Mouse (Mus musculus): ENCODE results near the gene Stk19. TPM values are rescaled to one million over a fixed set of nuclear protein-coding genes. Genes with fewer than 3 reads are reported as not detected.
"Not testable (repeated sequence)": the region's sequence is repeated elsewhere in the genome, so short reads cannot be mapped to it uniquely, and the experiment has no call there.

The Stk19 gene
- polyA plus RNA-seq, 1 experiment from 2014 or later = 43.1 TPM

DNA sequence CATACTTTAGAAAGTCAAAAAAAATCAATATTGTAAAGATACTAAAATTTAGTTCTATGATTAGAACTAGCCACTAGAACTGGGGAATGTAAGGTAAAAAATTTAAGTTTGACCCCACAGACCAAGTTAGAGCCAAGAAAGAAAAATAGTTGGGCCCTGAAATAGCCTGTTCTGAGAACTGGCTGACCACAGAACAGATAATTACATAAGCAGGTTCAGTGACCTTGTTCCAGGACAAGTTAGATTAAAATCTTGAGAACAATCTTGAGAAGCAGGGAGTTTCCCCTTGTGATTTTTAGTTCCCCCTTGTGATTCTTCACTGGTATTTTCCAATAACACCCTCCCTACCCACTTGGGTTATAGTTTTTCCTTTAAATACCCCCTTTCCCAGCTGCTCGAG, 6.0 kb downstream of the Stk19 start:
- peaks cover 23% of the 10 kb centered on the region for H3K36me3 ChIP-seq (ENCODE audit: control insufficient read depth, insufficient read depth, low read length)
- ATAC-seq; H3K9me3 ChIP-seq (ENCODE audit: control insufficient read depth, low read length); H3K27ac ChIP-seq (ENCODE audit: low read depth, low read length); H3K9ac ChIP-seq (ENCODE audit: low read depth, low read length); H3K27me3 ChIP-seq (replicated peaks; ENCODE audit: control insufficient read depth, insufficient read depth, low read length); H3K4me1 ChIP-seq (ENCODE audit: control insufficient read depth, insufficient read depth, low read depth, low read length); H3K4me2 ChIP-seq (ENCODE audit: low read length); H3K4me3 ChIP-seq (ENCODE audit: low read length): not testable (repeated sequence)
- 100% methylated on average over 1 of the region's 1 CpGs for WGBS

DNA sequence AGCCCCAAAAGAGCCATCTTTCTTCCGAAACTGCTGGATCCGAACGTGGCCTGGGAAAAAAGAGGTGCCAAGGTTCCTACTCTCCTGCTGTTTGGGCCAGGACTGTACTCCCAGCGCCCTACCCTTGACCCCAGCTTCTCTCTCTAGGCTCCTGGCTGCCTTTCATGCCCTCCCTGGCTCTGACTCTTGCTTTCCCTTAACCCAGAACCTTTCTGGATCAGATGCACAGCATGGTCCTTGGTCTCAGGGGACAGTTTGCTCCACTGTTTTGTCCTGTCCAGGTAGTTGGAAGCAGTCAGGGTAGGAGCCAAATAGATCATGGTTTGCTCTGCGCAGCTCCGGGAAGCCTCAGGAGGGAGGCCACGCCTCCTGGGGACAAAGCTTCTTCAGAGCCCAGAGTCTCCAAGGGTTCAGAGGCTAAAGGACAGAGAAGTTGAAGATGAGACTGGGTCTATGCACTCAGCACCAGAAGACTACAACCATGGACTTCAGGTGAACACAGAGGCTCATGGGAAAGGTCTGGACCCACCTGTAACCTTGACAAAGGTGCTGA, 21.9 kb downstream of the Stk19 start:
- Histone ChIP-seq H3K9me3 (ENCODE audit: control insufficient read depth, low read length) (no peaks in the 10 kb centered on the region), H3K4me1 (ENCODE audit: control insufficient read depth, insufficient read depth, low read depth, low read length) (no peaks in the 10 kb centered on the region), H3K4me3 (ENCODE audit: low read length) (no peak overlapping the region), H3K36me3 (ENCODE audit: control insufficient read depth, insufficient read depth, low read length) (no peaks in the 10 kb centered on the region), H3K4me2 (ENCODE audit: low read length) (no peak overlapping the region), H3K27ac (ENCODE audit: low read depth, low read length) (no peak overlapping the region), H3K27me3 (replicated peaks; ENCODE audit: control insufficient read depth, insufficient read depth, low read length) (no peaks in the 10 kb centered on the region), H3K9ac (ENCODE audit: low read depth, low read length) (no peak overlapping the region)
- 79% methylated on average over 7 of the region's 7 CpGs for WGBS
- ATAC-seq = no peak

DNA sequence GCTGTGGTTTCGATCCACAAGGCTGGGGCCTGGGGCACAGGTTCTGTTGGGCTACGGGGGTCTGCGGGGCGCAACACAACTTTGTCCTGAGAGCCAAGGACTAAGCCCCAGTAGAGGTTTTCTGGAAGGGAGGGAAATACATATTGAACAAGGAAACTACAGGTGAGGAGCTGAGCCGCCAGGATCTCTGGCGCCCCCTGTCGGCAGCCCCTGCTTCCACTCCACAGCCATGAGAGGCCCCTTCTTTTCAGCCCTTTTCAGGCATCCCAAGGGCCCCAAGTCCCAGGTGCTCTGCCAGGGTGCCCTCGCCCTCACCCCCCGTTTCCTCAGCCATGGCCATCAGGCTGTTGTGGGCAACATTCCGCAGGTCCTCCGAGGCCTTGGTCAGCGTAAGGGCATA, 23.0 kb downstream of the Stk19 start:
- WGBS = 61% methylated on average over 12 of the region's 12 CpGs

DNA sequence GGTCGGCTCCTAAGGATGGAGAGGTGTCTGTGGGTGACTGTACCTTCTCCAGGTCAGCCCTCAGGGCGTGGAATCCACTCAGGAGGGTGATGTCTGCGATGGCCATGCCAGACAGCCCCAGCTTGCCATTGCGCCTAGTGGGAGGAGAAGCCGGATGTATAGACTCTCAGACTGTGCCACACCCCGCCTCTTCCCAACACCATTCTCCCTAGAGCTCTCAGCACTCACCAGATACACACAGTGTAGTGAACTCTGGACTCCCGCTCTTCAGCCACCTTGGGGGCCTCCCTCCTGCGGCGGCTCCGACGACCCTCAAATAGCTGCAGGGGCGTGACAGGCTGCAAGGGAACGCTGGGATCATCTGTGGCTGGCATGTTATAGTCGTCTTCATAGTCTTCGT, 25.5 kb downstream of the Stk19 start:
- H3K4me1 ChIP-seq (ENCODE audit: control insufficient read depth, insufficient read depth, low read depth, low read length) = no peaks in the 10 kb centered on the region
- H3K9ac ChIP-seq (ENCODE audit: low read depth, low read length) = no peak overlapping the region
- H3K9me3 ChIP-seq (ENCODE audit: control insufficient read depth, low read length) = no peaks in the 10 kb centered on the region
- H3K4me3 ChIP-seq (ENCODE audit: low read length) = no peak overlapping the region
- H3K27ac ChIP-seq (ENCODE audit: low read depth, low read length) = no peak overlapping the region
- WGBS = 77% methylated on average over 15 of the region's 15 CpGs
- H3K36me3 ChIP-seq (ENCODE audit: control insufficient read depth, insufficient read depth, low read length) = no peaks in the 10 kb centered on the region
- no peak overlapping the region for H3K4me2 ChIP-seq (ENCODE audit: low read length)
- no peaks in the 10 kb centered on the region for H3K27me3 ChIP-seq (replicated peaks; ENCODE audit: control insufficient read depth, insufficient read depth, low read length)
- ATAC-seq = no peak

More for the DNA sequence above, 23.0 kb downstream of the Stk19 start:
- H3K4me2 ChIP-seq (ENCODE audit: low read length); H3K36me3 ChIP-seq (ENCODE audit: control insufficient read depth, insufficient read depth, low read length); H3K9ac ChIP-seq (ENCODE audit: low read depth, low read length); H3K27me3 ChIP-seq (replicated peaks; ENCODE audit: control insufficient read depth, insufficient read depth, low read length); H3K4me1 ChIP-seq (ENCODE audit: control insufficient read depth, insufficient read depth, low read depth, low read length); H3K4me3 ChIP-seq (ENCODE audit: low read length); ATAC-seq; H3K9me3 ChIP-seq (ENCODE audit: control insufficient read depth, low read length); H3K27ac ChIP-seq (ENCODE audit: low read depth, low read length): not testable (repeated sequence)

- not testable (repeated sequence) for H3K36me3 ChIP-seq (ENCODE audit: control insufficient read depth, insufficient read depth, low read length); H3K27me3 ChIP-seq (replicated peaks; ENCODE audit: control insufficient read depth, insufficient read depth, low read length); H3K27ac ChIP-seq (ENCODE audit: low read depth, low read length); H3K4me3 ChIP-seq (ENCODE audit: low read length); H3K4me2 ChIP-seq (ENCODE audit: low read length); ATAC-seq; H3K4me1 ChIP-seq (ENCODE audit: control insufficient read depth, insufficient read depth, low read depth, low read length); H3K9me3 ChIP-seq (ENCODE audit: control insufficient read depth, low read length); H3K9ac ChIP-seq (ENCODE audit: low read depth, low read length)
- 89% methylated on average over 8 of the region's 8 CpGs for WGBS
Observed at GRCm38 (mm10) chr17:34810811-34811210, 25.9 kb downstream of the Stk19 start.

DNA sequence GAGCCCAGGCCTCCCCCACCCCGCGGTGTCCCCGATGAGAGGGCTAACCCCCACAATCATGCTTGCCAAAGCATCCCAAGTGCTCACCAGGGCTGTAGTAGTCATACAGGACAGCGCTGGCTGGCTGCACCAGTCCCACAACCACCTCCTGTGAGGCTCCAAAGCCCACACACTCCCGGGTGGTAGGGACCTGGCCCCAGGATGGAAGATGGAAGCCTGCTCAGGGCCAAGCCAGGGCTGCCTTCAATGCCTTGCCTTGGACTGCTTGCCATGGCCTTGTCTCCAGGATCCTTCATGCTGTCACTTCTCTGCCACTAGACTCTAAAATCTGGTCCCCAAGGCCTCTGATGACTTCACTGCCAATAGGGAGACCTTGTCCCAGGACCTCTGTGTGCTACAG, 26.3 kb downstream of the Stk19 start:
- ATAC-seq; H3K4me1 ChIP-seq (ENCODE audit: control insufficient read depth, insufficient read depth, low read depth, low read length); H3K9ac ChIP-seq (ENCODE audit: low read depth, low read length); H3K4me3 ChIP-seq (ENCODE audit: low read length); H3K27ac ChIP-seq (ENCODE audit: low read depth, low read length); H3K4me2 ChIP-seq (ENCODE audit: low read length); H3K27me3 ChIP-seq (replicated peaks; ENCODE audit: control insufficient read depth, insufficient read depth, low read length); H3K36me3 ChIP-seq (ENCODE audit: control insufficient read depth, insufficient read depth, low read length); H3K9me3 ChIP-seq (ENCODE audit: control insufficient read depth, low read length): not testable (repeated sequence)
- 86% methylated on average over 5 of the region's 5 CpGs for WGBS

DNA sequence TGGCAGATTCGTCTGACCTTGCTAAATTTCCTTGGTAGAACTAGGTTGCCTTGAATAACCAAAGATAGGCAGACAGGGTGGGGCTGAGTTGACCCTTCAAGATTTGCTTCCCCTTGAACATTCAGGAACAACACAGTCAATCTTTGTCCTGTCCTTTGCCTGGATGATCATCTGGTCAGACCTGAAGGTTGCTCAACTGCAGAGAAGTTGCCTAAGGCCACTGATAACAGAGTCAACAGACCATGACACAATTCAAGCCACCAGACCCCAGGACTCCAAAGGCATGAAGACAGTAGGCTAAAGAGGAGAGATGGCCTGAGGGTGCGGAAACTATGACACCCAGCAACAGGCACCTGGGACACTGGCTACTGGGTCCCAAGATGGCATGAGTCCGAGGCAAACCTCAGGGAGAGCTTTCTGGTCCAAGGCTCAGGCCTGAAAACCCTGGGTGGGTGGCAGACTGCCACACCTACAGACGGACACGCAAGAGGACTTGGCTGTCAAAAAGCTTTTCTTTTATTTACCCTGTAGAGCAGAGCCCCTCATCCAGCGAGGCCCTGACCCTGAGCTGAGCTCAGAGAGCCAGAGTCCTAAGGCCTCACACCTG, 28.0 kb downstream of the Stk19 start:
- Histone ChIP-seq H3K4me2 (ENCODE audit: low read length) (no peak overlapping the region), H3K27ac (ENCODE audit: low read depth, low read length) (no peak overlapping the region), H3K9ac (ENCODE audit: low read depth, low read length) (no peak overlapping the region), H3K27me3 (replicated peaks; ENCODE audit: control insufficient read depth, insufficient read depth, low read length) (no peaks in the 10 kb centered on the region), H3K4me3 (ENCODE audit: low read length) (no peak overlapping the region), H3K36me3 (ENCODE audit: control insufficient read depth, insufficient read depth, low read length) (no peaks in the 10 kb centered on the region), H3K9me3 (ENCODE audit: control insufficient read depth, low read length) (peaks cover 2% of the 10 kb centered on the region; the same call in 1 of the 2 replicates), H3K4me1 (ENCODE audit: control insufficient read depth, insufficient read depth, low read depth, low read length) (no peaks in the 10 kb centered on the region)
- WGBS = 82% methylated on average over 6 of the region's 6 CpGs
- ATAC-seq = no peak

DNA sequence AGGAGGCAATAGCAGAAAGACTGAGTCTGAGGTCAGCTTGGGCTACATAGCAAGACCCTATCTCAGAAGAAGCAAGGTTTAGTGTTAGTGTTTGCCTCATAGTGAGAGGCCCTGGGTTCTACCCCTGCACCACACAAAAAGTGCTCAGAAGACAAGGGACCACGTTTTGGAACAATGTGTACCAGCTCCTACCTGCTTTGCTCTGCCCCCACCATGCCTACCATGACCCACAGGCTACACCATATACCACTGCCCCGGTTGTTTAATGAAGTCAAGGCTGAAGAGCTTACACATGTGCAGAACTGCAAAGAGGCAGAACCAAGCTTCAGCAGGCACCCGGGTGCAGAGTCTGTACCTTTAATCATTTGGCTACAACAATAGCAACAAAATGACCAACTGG, 29.6 kb downstream of the Stk19 start:
- no peak for ATAC-seq
- no peak overlapping the region for H3K9ac ChIP-seq (ENCODE audit: low read depth, low read length)
- WGBS = 74% methylated on average over 3 of the region's 3 CpGs
- H3K36me3 ChIP-seq (ENCODE audit: control insufficient read depth, insufficient read depth, low read length) = no peaks in the 10 kb centered on the region
- peaks cover 2% of the 10 kb centered on the region; the same call in 1 of the 2 replicates for H3K9me3 ChIP-seq (ENCODE audit: control insufficient read depth, low read length)
- no peak overlapping the region for H3K4me3 ChIP-seq (ENCODE audit: low read length)
- H3K4me1 ChIP-seq (ENCODE audit: control insufficient read depth, insufficient read depth, low read depth, low read length) = no peaks in the 10 kb centered on the region
- no peaks in the 10 kb centered on the region for H3K27me3 ChIP-seq (replicated peaks; ENCODE audit: control insufficient read depth, insufficient read depth, low read length)
- H3K4me2 ChIP-seq (ENCODE audit: low read length) = no peak overlapping the region
- no peak overlapping the region for H3K27ac ChIP-seq (ENCODE audit: low read depth, low read length)

- Histone ChIP-seq H3K9ac (ENCODE audit: low read depth, low read length) (no peak overlapping the region), H3K9me3 (ENCODE audit: control insufficient read depth, low read length) (peaks cover 2% of the 10 kb centered on the region; the same call in 1 of the 2 replicates), H3K4me3 (ENCODE audit: low read length) (no peak overlapping the region), H3K4me2 (ENCODE audit: low read length) (no peak overlapping the region), H3K4me1 (ENCODE audit: control insufficient read depth, insufficient read depth, low read depth, low read length) (no peaks in the 10 kb centered on the region), H3K27ac (ENCODE audit: low read depth, low read length) (no peak overlapping the region), H3K27me3 (replicated peaks; ENCODE audit: control insufficient read depth, insufficient read depth, low read length) (no peaks in the 10 kb centered on the region), H3K36me3 (ENCODE audit: control insufficient read depth, insufficient read depth, low read length) (no peaks in the 10 kb centered on the region)
- no peak for ATAC-seq
- WGBS = 81% methylated on average over 6 of the region's 6 CpGs
Observed at GRCm38 (mm10) chr17:34804871-34805562, 31.7 kb downstream of the Stk19 start.

All from hindbrain, embryonic 16.5 days (tissue).